Mouse (Mus musculus) lung, postnatal 14 days (tissue): Measurements from ENCODE around the gene Chic1.

Experiments
- DNase-seq: peaks from one replicate; pipeline ENCODE4 v3.0.0; 2021

The Chic1 gene

DNA sequence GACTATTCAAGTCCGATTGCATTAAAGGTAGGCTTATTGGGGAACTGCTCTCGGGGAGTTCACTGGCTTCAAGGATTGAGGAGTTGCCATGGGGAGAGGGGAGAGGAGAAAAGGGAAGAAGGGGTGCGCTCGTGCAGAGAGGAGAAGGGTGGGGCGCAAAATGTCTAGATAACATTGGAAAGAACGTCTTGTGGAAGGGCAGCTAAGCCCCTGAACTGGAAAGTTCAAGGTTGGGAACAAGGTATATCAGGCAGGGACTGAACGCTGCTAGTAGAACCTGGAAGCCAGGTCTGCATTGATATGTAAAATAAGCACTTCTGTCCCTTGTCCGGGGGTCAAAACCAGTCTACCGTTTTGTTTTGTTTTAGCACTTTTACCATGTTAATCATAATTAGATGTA lies 81.7 kb downstream of the Chic1 start:
- no peak for DNase-seq

- DNase-seq: peak; percentile 14
Observed at GRCm38 (mm10) chrX:103440803-103441202, 84.5 kb downstream of the Chic1 start.

GRCm38 (mm10) chrX:103443755-103444154 lies 87.5 kb downstream of the Chic1 start:
- peak; percentile 27 for DNase-seq
